Mouse (Mus musculus) brain, embryonic 14.5 days (tissue): ENCODE measurements around the gene Htra1.

ENCODE experiments used
- CTCF ChIP-seq: fragments of 200-500 bp; IDR thresholded peaks from 2 replicates; pipeline ENCODE4 v1.5.1; 2012; ENCODE audit warnings: inconsistent platforms, mild to moderate bottlenecking, moderate library complexity, borderline replicate concordance; ENCODE audit not compliant: insufficient read depth, insufficient read length; ENCODE audit errors: extremely low read depth
- POLR2A ChIP-seq: fragments of 200-500 bp; IDR thresholded peaks from 2 replicates; pipeline ENCODE4 v1.6.1; 2012; ENCODE audit warnings: mild to moderate bottlenecking, inconsistent platforms, borderline replicate concordance; ENCODE audit not compliant: poor library complexity, insufficient read depth, insufficient read length, severe bottlenecking; ENCODE audit errors: extremely low read depth

- TF ChIP-seq CTCF, result no peak
- TF ChIP-seq POLR2A, result no peak
These were observed 29.5 kb downstream of the Htra1 start for GRCm38 (mm10) chr7:130965396-130965795.
